Mouse (Mus musculus) bone marrow macrophage, adult 2 months (primary cell): ENCODE data around the gene Trip11. TPM values are rescaled to one million over a fixed set of nuclear protein-coding genes. Genes with fewer than 3 reads are reported as not detected.

Experiments
- H3K27ac ChIP-seq: 2 replicates; pipeline ENCODE4 v1.5.1; 2012; ENCODE audit warnings: low read depth, low read length; ENCODE audit not compliant: insufficient read depth
- H3K4me1 ChIP-seq: 2 replicates; pipeline ENCODE4 v1.6.1; 2012; ENCODE audit warnings: low read length; ENCODE audit not compliant: control insufficient read depth, insufficient read depth
- H3K4me3 ChIP-seq: 2 replicates; pipeline ENCODE4 v1.5.1; 2012; ENCODE audit warnings: mild to moderate bottlenecking, low read length, moderate library complexity; ENCODE audit not compliant: insufficient read depth
- CTCF ChIP-seq: IDR thresholded peaks from 2 replicates; pipeline ENCODE4 v1.5.1; 2012; ENCODE audit warnings: low read depth, mild to moderate bottlenecking, low read length, moderate library complexity
- POLR2A ChIP-seq: IDR thresholded peaks from 2 replicates; pipeline ENCODE4 v1.6.1; 2012; ENCODE audit warnings: mild to moderate bottlenecking, low read depth, low read length, borderline replicate concordance
- polyA plus RNA-seq: library from polyadenylated mRNA; stranded (reverse); fragments of >200 nt; gene quantifications from 2 replicates; pipeline ENCODE4 v1.2.4, GENCODE M21; 2012; ENCODE audit not compliant: missing spikeins, insufficient read depth, insufficient read length

Gene Trip11
- polyA plus RNA-seq, 1 experiment = 23.5 TPM

DNA sequence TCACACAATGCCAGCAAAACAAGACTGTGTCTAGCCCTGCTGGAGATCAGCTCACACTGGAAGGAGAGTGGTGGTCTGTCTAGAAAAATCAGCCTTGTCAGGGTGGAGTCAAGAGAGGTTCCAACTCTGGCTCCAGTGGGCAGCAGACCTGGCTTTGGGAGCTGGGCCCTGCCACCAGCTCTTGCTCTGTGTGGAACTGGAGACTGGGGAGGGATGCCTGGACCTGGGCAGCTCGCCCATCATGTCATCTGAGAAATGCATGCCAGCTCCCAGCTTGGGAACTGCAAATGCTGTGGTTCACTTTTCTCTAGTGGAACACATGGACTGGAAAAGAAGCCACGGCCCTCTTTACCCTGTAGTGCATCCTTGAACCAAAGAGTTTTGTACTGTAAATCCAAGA, 102.6 kb downstream of the Trip11 start:
- TF ChIP-seq POLR2A (no peak), CTCF (no peak)
- Histone ChIP-seq H3K27ac (no peak overlapping the region), H3K4me3 (no peak overlapping the region), H3K4me1 (no peaks in the 10 kb centered on the region)

DNA sequence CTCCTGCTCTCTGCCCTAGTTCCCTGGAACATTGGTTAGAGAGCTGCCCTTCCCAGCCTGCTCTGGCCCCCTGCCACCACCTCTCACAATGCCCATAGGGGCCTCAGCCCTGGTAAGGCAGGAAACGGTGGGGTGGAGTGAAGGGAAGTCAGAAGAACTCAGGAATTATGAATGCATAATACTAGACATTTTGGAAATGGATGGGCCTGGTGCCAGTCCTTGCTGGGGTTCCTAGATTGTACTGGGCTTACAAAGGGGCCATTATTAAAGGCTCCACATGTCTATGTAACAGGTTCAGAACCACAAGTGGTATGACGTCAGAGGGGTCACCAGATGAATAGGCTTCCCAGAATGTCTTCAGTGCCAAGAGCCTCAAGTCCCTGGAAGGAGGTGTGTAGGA, 105.7 kb downstream of the Trip11 start:
- Histone ChIP-seq H3K4me1 (no peaks in the 10 kb centered on the region), H3K4me3 (no peak overlapping the region), H3K27ac (no peak overlapping the region)
- no peak for TF ChIP-seq POLR2A
- TF ChIP-seq CTCF = no peak

DNA sequence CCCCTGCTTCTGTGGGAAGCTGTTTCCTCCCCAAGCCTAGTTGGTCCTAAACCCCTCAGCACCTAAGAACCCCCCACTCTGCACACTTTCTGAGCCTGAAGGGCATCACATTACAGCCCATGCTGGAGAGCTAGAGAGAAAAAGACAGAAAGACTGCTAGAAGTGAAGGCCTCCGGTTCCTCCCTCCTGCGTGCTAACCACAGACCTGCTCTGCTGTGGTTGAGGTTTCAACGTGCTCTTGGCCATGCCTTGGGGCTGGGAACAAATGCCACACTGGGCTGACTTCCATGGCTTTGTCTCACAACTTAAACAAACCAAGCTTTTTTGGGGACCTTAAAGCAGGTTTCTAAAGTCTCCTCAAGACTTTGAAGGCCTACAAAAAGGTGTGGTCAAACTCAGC, 110.6 kb downstream of the Trip11 start:
- no peak overlapping the region for H3K27ac ChIP-seq
- H3K4me1 ChIP-seq = no peaks in the 10 kb centered on the region
- TF ChIP-seq CTCF (no peak), POLR2A (no peak)
- no peak overlapping the region for H3K4me3 ChIP-seq

DNA sequence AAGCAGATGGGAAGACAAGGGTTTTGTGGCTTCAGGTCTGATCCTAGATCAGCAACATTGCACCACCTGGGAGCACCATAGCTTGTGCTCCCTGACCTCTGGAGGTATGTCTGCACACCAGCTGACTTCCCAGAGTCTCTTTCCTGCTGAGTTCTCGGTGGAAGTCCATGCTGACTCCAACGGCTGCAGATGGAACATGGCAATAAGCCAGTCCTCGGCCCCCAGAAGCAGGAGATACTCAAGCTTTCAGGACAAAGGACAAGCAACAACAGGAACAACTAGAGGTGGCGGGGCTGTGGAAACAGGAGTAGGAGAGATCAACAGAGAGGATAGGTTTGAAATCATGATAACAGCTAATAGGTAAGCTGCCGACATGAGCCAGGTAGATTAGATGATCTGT, 111.3 kb downstream of the Trip11 start:
- no peak overlapping the region for H3K4me3 ChIP-seq
- H3K4me1 ChIP-seq = no peaks in the 10 kb centered on the region
- H3K27ac ChIP-seq = no peak overlapping the region
- no peak for TF ChIP-seq POLR2A
- no peak for TF ChIP-seq CTCF

DNA sequence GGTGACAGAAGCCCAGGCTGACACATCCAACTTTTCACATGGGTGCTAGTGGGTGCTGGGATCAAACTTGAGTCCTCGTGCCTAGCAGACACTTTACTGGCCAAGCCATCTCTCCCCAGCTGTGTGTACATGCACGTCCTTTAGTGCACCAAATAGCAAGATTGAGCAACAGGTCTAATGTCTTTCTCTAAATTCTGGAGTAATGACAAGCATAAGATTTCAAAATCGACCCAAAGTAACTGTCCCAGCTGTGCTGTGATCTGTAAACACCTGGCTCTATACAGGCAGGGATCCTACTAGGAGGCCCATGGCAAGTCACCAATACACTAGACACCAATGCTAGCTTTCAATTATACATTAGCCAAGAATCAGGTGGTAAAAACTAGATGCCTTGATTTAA, 112.0 kb downstream of the Trip11 start:
- no peak overlapping the region for H3K4me3 ChIP-seq
- H3K4me1 ChIP-seq = no peaks in the 10 kb centered on the region
- TF ChIP-seq POLR2A (no peak), CTCF (no peak)
- H3K27ac ChIP-seq = no peak overlapping the region

DNA sequence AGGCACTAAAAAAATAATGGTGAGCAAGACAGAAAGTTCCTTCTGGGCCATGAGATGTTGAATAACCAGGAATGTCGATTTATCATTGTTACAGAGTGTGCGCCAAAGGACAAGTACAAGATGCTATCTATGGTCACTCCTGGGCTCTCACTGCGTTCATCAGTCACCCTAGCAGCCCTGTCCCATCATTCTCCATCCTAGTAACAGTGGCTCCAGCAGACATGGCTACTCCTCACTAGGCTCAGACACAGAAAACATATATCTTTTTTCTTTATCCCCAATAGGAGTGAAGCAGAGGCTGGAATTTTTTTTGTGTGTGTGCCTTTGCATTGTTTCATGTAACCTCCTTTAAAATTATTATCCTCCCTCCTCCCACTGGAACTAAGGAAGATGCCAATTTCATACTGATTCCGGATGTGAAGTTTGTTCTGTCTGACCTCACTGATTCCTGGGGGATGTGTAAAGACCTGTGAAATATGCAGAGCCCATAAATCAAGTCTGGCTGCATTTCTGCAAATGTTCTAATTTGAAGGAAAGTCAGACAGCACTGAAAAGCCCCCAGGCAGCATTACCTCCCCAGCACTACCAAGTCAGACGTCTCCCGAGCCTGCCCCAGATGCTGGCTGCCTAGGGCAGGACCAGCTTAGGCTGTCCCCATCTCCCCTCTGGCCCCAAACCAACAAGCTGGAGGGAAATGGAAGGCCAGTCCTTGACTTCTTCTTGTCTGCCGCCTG, 114.7 kb downstream of the Trip11 start:
- Histone ChIP-seq H3K4me3 (no peak overlapping the region), H3K27ac (no peak overlapping the region), H3K4me1 (no peaks in the 10 kb centered on the region)
- no peak for TF ChIP-seq POLR2A
- TF ChIP-seq CTCF = no peak

DNA sequence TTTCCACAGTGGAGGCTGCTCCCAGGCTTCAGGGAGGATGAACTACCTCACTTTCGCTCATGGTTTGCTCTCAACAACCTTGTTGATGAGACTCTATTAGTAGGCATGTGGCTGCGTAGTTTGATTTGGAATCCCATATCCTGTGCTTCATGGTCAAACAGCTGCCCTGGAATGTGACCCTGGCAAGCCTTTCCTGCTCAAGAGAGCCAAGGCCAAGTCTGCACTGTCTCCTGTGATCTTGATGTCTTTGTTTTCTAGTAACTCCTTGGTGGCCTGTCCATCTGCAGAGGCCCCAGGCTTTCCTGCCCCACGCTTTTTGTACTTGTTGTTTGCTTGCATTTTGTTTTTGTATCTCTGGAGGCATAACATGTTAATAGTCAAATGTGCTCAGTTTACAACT, 118.6 kb downstream of the Trip11 start:
- Histone ChIP-seq H3K4me1 (no peaks in the 10 kb centered on the region), H3K4me3 (no peak overlapping the region), H3K27ac (no peak overlapping the region)
- TF ChIP-seq POLR2A (no peak), CTCF (no peak)

DNA sequence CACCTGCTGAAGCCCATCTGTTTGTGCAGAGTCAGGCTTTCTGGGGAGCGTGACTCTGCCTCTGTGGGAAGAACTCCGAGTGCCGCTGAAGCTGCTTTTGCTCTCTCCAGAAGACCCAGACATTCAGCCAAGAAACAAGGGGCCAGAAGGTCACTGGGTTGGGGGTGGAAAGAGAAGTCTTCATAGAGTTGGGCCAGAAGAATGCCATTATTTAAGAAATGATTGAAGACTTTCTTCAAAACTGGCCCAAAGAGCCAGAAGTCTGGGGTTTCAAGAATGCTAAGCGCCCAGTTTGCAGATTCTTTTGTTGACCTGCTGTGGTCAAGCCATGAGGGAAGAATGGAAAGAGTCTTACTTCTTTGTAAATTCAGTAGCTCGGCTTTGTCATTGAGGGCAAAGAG, 119.8 kb downstream of the Trip11 start:
- no peak overlapping the region for H3K4me3 ChIP-seq
- H3K27ac ChIP-seq = no peak overlapping the region
- TF ChIP-seq CTCF = no peak
- TF ChIP-seq POLR2A = no peak

DNA sequence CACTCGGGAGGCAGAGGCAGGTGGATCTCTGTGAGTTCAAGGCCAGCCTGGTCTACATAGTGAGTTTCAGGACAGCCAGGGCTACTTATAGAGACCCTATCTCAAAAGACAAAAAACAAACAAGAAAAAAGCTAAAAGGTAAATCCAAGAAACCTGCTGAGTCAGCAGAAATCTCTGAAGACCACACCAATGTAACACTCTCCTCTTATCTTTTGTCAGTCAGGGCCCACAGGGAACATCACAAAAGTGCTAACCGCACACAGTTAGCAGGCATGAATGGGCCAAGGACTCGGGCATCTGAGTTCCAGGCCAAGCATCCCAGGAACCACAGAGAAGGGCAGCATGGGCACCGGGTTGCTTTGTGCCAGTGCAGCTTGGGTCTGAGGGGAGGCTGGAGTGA, 120.4 kb downstream of the Trip11 start:
- Histone ChIP-seq H3K27ac (no peak overlapping the region), H3K4me3 (no peak overlapping the region), H3K4me1 (no peaks in the 10 kb centered on the region)
- no peak for TF ChIP-seq POLR2A
- no peak for TF ChIP-seq CTCF

More for the DNA sequence above, 119.8 kb downstream of the Trip11 start:
- no peaks in the 10 kb centered on the region for H3K4me1 ChIP-seq

DNA sequence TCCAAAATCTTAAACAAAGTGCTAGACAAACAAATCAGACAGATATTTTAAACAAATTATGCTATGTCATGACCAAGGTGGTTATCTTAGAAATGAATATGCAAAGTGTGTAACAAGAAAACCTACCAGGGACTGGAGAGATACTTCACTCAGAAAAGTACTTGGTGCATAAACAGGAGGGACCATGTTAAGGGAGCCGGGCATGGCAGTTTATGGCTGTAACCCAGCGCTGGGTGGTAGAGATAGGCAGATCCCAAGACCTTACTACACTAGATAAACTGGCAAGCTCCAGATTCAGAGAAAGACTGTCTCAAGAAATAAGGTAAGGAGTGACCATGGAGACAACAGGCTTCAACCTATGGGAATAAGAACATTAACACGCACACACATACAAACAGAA, 123.3 kb downstream of the Trip11 start:
- TF ChIP-seq CTCF (no peak), POLR2A (no peak)
- H3K4me1 ChIP-seq = no peaks in the 10 kb centered on the region
- H3K27ac ChIP-seq = no peak overlapping the region
- H3K4me3 ChIP-seq = no peak overlapping the region
